Mouse (Mus musculus) forebrain, embryonic 14.5 days (tissue): ENCODE measurements at regions not wholly inside any gene's neighbourhood (a gene's known extent, or its start where the extent isn't known, plus 50 kb on each side); places are given as distances from the start of the nearest gene placed in this dataset.

Experiments
- ATAC-seq: fragments of 200-750 bp; cut with Nextera tagmentation; 2 replicates; pipeline ENCODE4 v1.8.0; 2017; ENCODE audit warnings: mild to moderate bottlenecking, moderate library complexity
- DNase-seq: peaks from one replicate; pipeline ENCODE4 v3.0.0-alpha.2; 2015; ENCODE audit warnings: low spot score
- H3K27ac ChIP-seq: fragments of 300-500 bp; sonication (generic); 2 replicates; pipeline ENCODE4 v1.5.1; 2014; ENCODE audit warnings: low read depth, mild to moderate bottlenecking, control low read depth, low read length, moderate library complexity
- H3K27me3 ChIP-seq: fragments of 300-500 bp; sonication (generic); replicated peaks from 2 replicates; pipeline ENCODE4 v1.6.1; 2014; ENCODE audit warnings: low read length, control low read depth, mixed read lengths; ENCODE audit not compliant: control insufficient read depth, insufficient read depth
- H3K36me3 ChIP-seq: fragments of 300-500 bp; sonication (generic); 2 replicates; pipeline ENCODE4 v1.6.1; 2014; ENCODE audit warnings: low read length, control low read depth; ENCODE audit not compliant: control insufficient read depth, insufficient read depth
- H3K4me1 ChIP-seq: fragments of 300-500 bp; sonication (generic); 2 replicates; pipeline ENCODE4 v1.6.1; 2014; ENCODE audit warnings: antibody characterized with exemption, low read length, control low read depth; ENCODE audit not compliant: control insufficient read depth, insufficient read depth
- H3K4me2 ChIP-seq: fragments of 300-500 bp; sonication (generic); 2 replicates; pipeline ENCODE4 v1.6.1; 2014; ENCODE audit warnings: mild to moderate bottlenecking, control low read depth, low read length
- H3K4me3 ChIP-seq: fragments of 300-500 bp; sonication (generic); 2 replicates; pipeline ENCODE4 v1.5.1; 2014; ENCODE audit warnings: low read depth, low read length, control low read depth
- H3K9ac ChIP-seq: fragments of 300-500 bp; sonication (generic); 2 replicates; pipeline ENCODE4 v1.6.1; 2014; ENCODE audit warnings: mild to moderate bottlenecking, low read length, control low read depth, moderate library complexity
- H3K9me3 ChIP-seq: fragments of 300-500 bp; sonication (generic); replicated peaks from 2 replicates; pipeline ENCODE4 v1.6.1; 2016; ENCODE audit warnings: low read length, control low read depth, mixed read lengths; ENCODE audit not compliant: control insufficient read depth
- WGBS: fragments of 180-500 bp; shearing (Covaris S2); extraction: QIAGEN DNeasy Blood & Tissue Kit; methylation state at CpG from one replicate; pipeline ENCODE4 v1.1.7; 2014; 5-methylcytosine and 5-hydroxymethylcytosine counted together

GRCm38 (mm10) chr14:48942882-48943281 is 123.0 kb upstream of the Ap5m1 start:
- ATAC-seq = peak; percentile 57; the same call in 1 of the 2 replicates
- Histone ChIP-seq H3K4me3 (no peak overlapping the region), H3K27me3 (no peaks in the 10 kb centered on the region), H3K4me2 (peak overlapping the region; percentile 28; the same call in 1 of the 2 replicates), H3K9me3 (no peaks in the 10 kb centered on the region), H3K27ac (no peak overlapping the region), H3K4me1 (no peaks in the 10 kb centered on the region), H3K9ac (0 out of 2 replicates have a peak overlapping the region, but pooled peaks have one; percentile 5), H3K36me3 (no peaks in the 10 kb centered on the region)
- 40% methylated on average over 10 of the region's 10 CpGs for WGBS
- DNase-seq = peak; percentile 46

GRCm38 (mm10) chr14:48930886-48931285 is 135.0 kb upstream of the Ap5m1 start:
- 81% methylated on average over 9 of the region's 9 CpGs for WGBS
- Histone ChIP-seq H3K36me3 (no peaks in the 10 kb centered on the region), H3K4me2 (no peak overlapping the region), H3K27me3 (no peaks in the 10 kb centered on the region), H3K4me3 (no peak overlapping the region), H3K9me3 (no peaks in the 10 kb centered on the region), H3K9ac (no peak overlapping the region), H3K27ac (no peak overlapping the region), H3K4me1 (no peaks in the 10 kb centered on the region)
- peak; percentile 37 for DNase-seq
- ATAC-seq = no peak

- H3K27me3 ChIP-seq = no peaks in the 10 kb centered on the region
- no peaks in the 10 kb centered on the region for H3K9me3 ChIP-seq
- WGBS = 73% methylated on average over 1 of the region's 1 CpGs
- no peaks in the 10 kb centered on the region for H3K4me1 ChIP-seq
- no peak overlapping the region for H3K4me2 ChIP-seq
- no peak overlapping the region for H3K4me3 ChIP-seq
- ATAC-seq (no peak), DNase-seq (no peak)
- H3K27ac ChIP-seq = no peak overlapping the region
- no peak overlapping the region for H3K9ac ChIP-seq
- H3K36me3 ChIP-seq = no peaks in the 10 kb centered on the region
Observed at GRCm38 (mm10) chr14:48925870-48926269, 140.0 kb upstream of the Ap5m1 start.

- no peaks in the 10 kb centered on the region for H3K27me3 ChIP-seq
- 66% methylated on average over 13 of the region's 13 CpGs for WGBS
- no peak for ATAC-seq
- no peak overlapping the region for H3K9ac ChIP-seq
- H3K36me3 ChIP-seq = no peaks in the 10 kb centered on the region
- no peak overlapping the region for H3K27ac ChIP-seq
- no peaks in the 10 kb centered on the region for H3K9me3 ChIP-seq
- DNase-seq = no peak
- peaks cover 17% of the 10 kb centered on the region for H3K4me1 ChIP-seq
- H3K4me3 ChIP-seq = no peak overlapping the region
- H3K4me2 ChIP-seq = no peak overlapping the region
Observed at GRCm38 (mm10) chr14:48909420-48909819, 156.5 kb upstream of the Ap5m1 start.

- H3K27ac ChIP-seq = no peak overlapping the region
- H3K4me2 ChIP-seq = no peak overlapping the region
- peaks cover 22% of the 10 kb centered on the region for H3K4me1 ChIP-seq
- ATAC-seq = peak; percentile 45
- H3K9me3 ChIP-seq = no peaks in the 10 kb centered on the region
- H3K27me3 ChIP-seq = no peaks in the 10 kb centered on the region
- WGBS = 37% methylated on average over 14 of the region's 14 CpGs
- no peak overlapping the region for H3K4me3 ChIP-seq
- peak; percentile 34 for DNase-seq
- H3K9ac ChIP-seq = no peak overlapping the region
- no peaks in the 10 kb centered on the region for H3K36me3 ChIP-seq
Observed at GRCm38 (mm10) chr14:48907991-48908698, 157.8 kb upstream of the Ap5m1 start.

- Histone ChIP-seq H3K4me2 (no peak overlapping the region), H3K9ac (no peak overlapping the region), H3K4me3 (no peak overlapping the region), H3K36me3 (no peaks in the 10 kb centered on the region), H3K27ac (no peak overlapping the region), H3K27me3 (no peaks in the 10 kb centered on the region), H3K9me3 (no peaks in the 10 kb centered on the region), H3K4me1 (peaks cover 26% of the 10 kb centered on the region)
- WGBS = 49% methylated on average over 6 of the region's 6 CpGs
- peak; percentile 72 for DNase-seq
- ATAC-seq = peak; percentile 75
Observed at GRCm38 (mm10) chr14:48907403-48907973, 158.4 kb upstream of the Ap5m1 start.

GRCm38 (mm10) chr14:48906956-48907355 is 158.9 kb upstream of the Ap5m1 start:
- Histone ChIP-seq H3K9me3 (no peaks in the 10 kb centered on the region), H3K9ac (no peak overlapping the region), H3K36me3 (no peaks in the 10 kb centered on the region), H3K27ac (no peak overlapping the region), H3K27me3 (no peaks in the 10 kb centered on the region), H3K4me3 (no peak overlapping the region), H3K4me1 (peaks cover 26% of the 10 kb centered on the region), H3K4me2 (no peak overlapping the region)
- DNase-seq (no peak), ATAC-seq (no peak)
- 84% methylated on average over 1 of the region's 1 CpGs for WGBS

- H3K36me3 ChIP-seq = no peaks in the 10 kb centered on the region
- no peaks in the 10 kb centered on the region for H3K27me3 ChIP-seq
- no peak overlapping the region for H3K4me3 ChIP-seq
- H3K9me3 ChIP-seq = no peaks in the 10 kb centered on the region
- peaks cover 26% of the 10 kb centered on the region for H3K4me1 ChIP-seq
- no peak for ATAC-seq
- no peak overlapping the region for H3K27ac ChIP-seq
- H3K4me2 ChIP-seq = no peak overlapping the region
- peak; percentile 57 for DNase-seq
- H3K9ac ChIP-seq = no peak overlapping the region
- WGBS = 62% methylated on average over 1 of the region's 1 CpGs
Observed at GRCm38 (mm10) chr14:48904576-48904975, 161.3 kb upstream of the Ap5m1 start.

GRCm38 (mm10) chr14:48903526-48903925 is 162.4 kb upstream of the Ap5m1 start:
- DNase-seq (peak; percentile 91), ATAC-seq (peak; percentile 74)
- Histone ChIP-seq H3K9me3 (no peaks in the 10 kb centered on the region), H3K4me1 (peaks cover 24% of the 10 kb centered on the region), H3K27ac (no peak overlapping the region), H3K27me3 (no peaks in the 10 kb centered on the region), H3K4me3 (no peak overlapping the region), H3K4me2 (no peak overlapping the region), H3K36me3 (no peaks in the 10 kb centered on the region), H3K9ac (no peak overlapping the region)
- WGBS = 6% methylated on average over 5 of the region's 5 CpGs
